Mouse (Mus musculus) heart, adult 11 months (tissue): ENCODE measurements at regions not wholly inside any gene's neighbourhood (a gene's known extent, or its start where the extent isn't known, plus 50 kb on each side); places are given as distances from the start of the nearest gene placed in this dataset.

ENCODE experiments used
- DNase-seq: peaks from one replicate; pipeline ENCODE4 v3.0.0; 2022

DNA sequence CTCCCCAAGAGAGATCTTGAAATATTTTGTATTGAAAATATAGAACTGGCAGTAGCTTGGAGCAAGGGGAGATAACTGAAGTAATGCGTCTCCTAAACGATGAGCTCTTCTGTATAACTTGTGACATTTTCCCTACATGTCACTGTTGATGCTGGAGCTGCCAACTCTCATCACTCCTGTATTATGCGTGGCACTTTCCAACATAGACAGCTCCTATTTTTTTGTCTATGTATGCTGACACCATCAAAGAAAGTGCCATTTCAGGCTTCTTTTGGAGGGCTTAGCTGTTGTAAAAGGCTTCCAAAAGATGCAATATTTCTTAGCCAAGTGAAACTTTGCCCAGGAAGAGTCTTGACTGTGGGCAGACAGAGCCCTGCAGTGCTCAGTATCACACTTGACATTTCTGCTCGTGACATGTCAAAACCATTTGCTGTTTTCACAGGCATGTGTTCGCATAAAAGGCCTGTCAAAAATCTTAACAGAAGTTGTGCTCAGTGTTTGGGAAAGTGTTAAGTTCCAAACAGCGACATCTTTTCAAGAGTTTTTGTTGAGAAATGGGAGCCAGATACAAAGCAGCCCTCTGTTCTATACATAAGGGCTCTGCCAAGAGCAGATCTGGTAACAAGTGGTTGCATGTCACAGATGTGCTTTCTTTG is 53.6 kb upstream of the Otol1 start:
- DNase-seq = no peak

- DNase-seq = no peak
Observed at GRCm38 (mm10) chr3:69922792-69923418, 63.2 kb upstream of the Sptssb start.

DNA sequence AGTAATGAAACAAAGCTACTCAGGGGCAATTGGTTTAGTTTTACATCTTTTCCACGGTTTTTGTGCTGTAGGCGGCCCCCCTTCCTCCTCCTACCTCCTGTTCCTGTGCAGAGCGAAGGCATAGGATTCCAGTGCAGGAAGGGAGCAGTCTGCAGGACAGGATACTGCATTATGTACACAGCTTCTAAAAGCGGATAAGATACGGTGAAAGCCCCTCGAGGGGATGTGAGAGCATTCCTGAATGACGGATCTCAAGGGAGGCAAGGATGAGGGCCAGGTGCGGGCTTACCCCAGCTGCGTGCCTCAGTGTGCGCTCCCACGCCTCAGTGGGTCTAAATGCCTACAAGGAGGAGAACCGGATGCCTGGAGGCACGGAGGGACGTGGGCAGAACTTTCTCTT is 53.1 kb upstream of the Sptssb start:
- peak; percentile 80 for DNase-seq

- no peak for DNase-seq
Observed at GRCm38 (mm10) chr3:69910073-69910472, 50.3 kb upstream of the Sptssb start.
